Mouse (Mus musculus) hindbrain, embryonic 13.5 days (tissue): Measurements from ENCODE around the gene Fam181a. TPM values are rescaled to one million over a fixed set of nuclear protein-coding genes. Genes with fewer than 3 reads are reported as not detected.
A peak's percentile ranks its signal among the peaks of the same experiment; 100 is the strongest.

Experiments used
- ATAC-seq: fragments of 200-750 bp; cut with Nextera tagmentation; 2 replicates; pipeline ENCODE4 v1.8.0; 2017; ENCODE audit warnings: moderate TSS enrichment; ENCODE audit not compliant: low FRiP score
- H3K27ac ChIP-seq: fragments of 300-500 bp; sonication (generic); 2 replicates; pipeline ENCODE4 v1.5.1; 2015; ENCODE audit warnings: inconsistent platforms, mild to moderate bottlenecking, moderate library complexity
- H3K27me3 ChIP-seq: fragments of 300-500 bp; sonication (generic); 2 replicates; pipeline ENCODE4 v1.6.1; 2015; ENCODE audit warnings: mild to moderate bottlenecking, inconsistent platforms
- H3K36me3 ChIP-seq: fragments of 300-500 bp; sonication (generic); 2 replicates; pipeline ENCODE4 v1.6.1; 2015; ENCODE audit warnings: mild to moderate bottlenecking, inconsistent platforms
- H3K4me1 ChIP-seq: fragments of 300-500 bp; sonication (generic); replicated peaks from 2 replicates; pipeline ENCODE4 v1.6.1; 2015; ENCODE audit warnings: inconsistent platforms
- H3K4me2 ChIP-seq: fragments of 300-500 bp; sonication (generic); 2 replicates; pipeline ENCODE4 v1.6.1; 2015; ENCODE audit warnings: inconsistent platforms, mild to moderate bottlenecking, moderate library complexity
- H3K4me3 ChIP-seq: fragments of 300-500 bp; sonication (generic); 2 replicates; pipeline ENCODE4 v1.5.1; 2015; ENCODE audit warnings: mild to moderate bottlenecking, inconsistent platforms
- H3K9ac ChIP-seq: fragments of 300-500 bp; sonication (generic); 2 replicates; pipeline ENCODE4 v1.6.1; 2015; ENCODE audit warnings: mild to moderate bottlenecking, inconsistent platforms
- H3K9me3 ChIP-seq: fragments of 300-500 bp; sonication (generic); 2 replicates; pipeline ENCODE4 v1.6.1; 2016; ENCODE audit warnings: inconsistent platforms
- WGBS: fragments of 180-500 bp; shearing (Covaris S2); methylation state at CpG from one replicate; pipeline ENCODE4 v1.1.7; 2015; 5-methylcytosine and 5-hydroxymethylcytosine counted together
- polyA plus RNA-seq: library from polyadenylated mRNA; unstranded; fragments of >200 nt; fragmentation: Nextera tagmentation; extraction: Ambion mirVana; gene quantifications from 2 replicates; pipeline ENCODE4 v1.2.1, GENCODE M21; 2015

Gene Fam181a
- polyA plus RNA-seq, 1 experiment from 2014 or later: 9.0 TPM

GRCm38 (mm10) chr12:103292366-103292765 is 18.4 kb upstream of the Fam181a start:
- no peak overlapping the region for H3K27ac ChIP-seq
- H3K4me1 ChIP-seq: peaks cover 12% of the 10 kb centered on the region
- H3K36me3 ChIP-seq: no peaks in the 10 kb centered on the region
- H3K9ac ChIP-seq: no peak overlapping the region
- H3K4me2 ChIP-seq: no peak overlapping the region
- no peak overlapping the region for H3K4me3 ChIP-seq
- ATAC-seq: no peak
- 84% methylated on average over 3 of the region's 3 CpGs for WGBS
- no peaks in the 10 kb centered on the region; the same call in 1 of the 2 replicates for H3K27me3 ChIP-seq
- no peaks in the 10 kb centered on the region for H3K9me3 ChIP-seq

GRCm38 (mm10) chr12:103296292-103296691 is 14.5 kb upstream of the Fam181a start:
- no peaks in the 10 kb centered on the region for H3K27me3 ChIP-seq
- 14% methylated on average over 4 of the region's 4 CpGs for WGBS
- peaks cover 10% of the 10 kb centered on the region for H3K4me1 ChIP-seq
- no peak for ATAC-seq
- H3K9me3 ChIP-seq: no peaks in the 10 kb centered on the region
- no peak overlapping the region for H3K4me2 ChIP-seq
- H3K9ac ChIP-seq: no peak overlapping the region
- H3K36me3 ChIP-seq: no peaks in the 10 kb centered on the region
- H3K27ac ChIP-seq: no peak overlapping the region
- H3K4me3 ChIP-seq: no peak overlapping the region

- Histone ChIP-seq H3K4me1 (peaks cover 5% of the 10 kb centered on the region), H3K4me3 (no peak overlapping the region), H3K9ac (no peak overlapping the region), H3K9me3 (no peaks in the 10 kb centered on the region), H3K36me3 (no peaks in the 10 kb centered on the region), H3K27me3 (no peaks in the 10 kb centered on the region), H3K27ac (no peak overlapping the region), H3K4me2 (no peak overlapping the region)
- 74% methylated on average over 9 of the region's 9 CpGs for WGBS
- no peak for ATAC-seq
Observed at GRCm38 (mm10) chr12:103300493-103300892, 10.3 kb upstream of the Fam181a start.

DNA sequence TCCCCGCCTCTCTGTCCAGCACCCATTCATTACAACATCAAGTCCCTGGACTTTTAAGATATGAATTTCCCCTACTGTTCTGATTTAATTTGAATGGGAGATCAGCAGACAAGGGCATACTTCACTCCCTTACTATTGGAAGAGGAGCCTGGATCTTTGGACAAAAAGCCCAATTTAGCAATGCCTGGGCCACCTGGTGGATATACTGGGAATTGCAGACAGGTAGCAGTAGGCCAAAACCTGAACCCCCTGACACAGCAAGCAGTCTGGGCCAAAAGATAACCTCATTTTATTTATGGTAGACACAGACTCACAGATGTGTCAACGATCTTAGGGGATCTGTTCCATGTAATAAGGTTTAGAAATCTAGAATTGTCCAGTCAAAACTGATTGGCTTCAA is 9.1 kb upstream of the Fam181a start:
- no peak for ATAC-seq
- no peaks in the 10 kb centered on the region for H3K4me1 ChIP-seq
- no peaks in the 10 kb centered on the region for H3K27me3 ChIP-seq
- no peak overlapping the region for H3K4me2 ChIP-seq
- H3K36me3 ChIP-seq: no peaks in the 10 kb centered on the region
- WGBS: 63% methylated on average over 2 of the region's 2 CpGs
- no peak overlapping the region for H3K27ac ChIP-seq
- no peak overlapping the region for H3K9ac ChIP-seq
- no peak overlapping the region for H3K4me3 ChIP-seq
- no peaks in the 10 kb centered on the region for H3K9me3 ChIP-seq

DNA sequence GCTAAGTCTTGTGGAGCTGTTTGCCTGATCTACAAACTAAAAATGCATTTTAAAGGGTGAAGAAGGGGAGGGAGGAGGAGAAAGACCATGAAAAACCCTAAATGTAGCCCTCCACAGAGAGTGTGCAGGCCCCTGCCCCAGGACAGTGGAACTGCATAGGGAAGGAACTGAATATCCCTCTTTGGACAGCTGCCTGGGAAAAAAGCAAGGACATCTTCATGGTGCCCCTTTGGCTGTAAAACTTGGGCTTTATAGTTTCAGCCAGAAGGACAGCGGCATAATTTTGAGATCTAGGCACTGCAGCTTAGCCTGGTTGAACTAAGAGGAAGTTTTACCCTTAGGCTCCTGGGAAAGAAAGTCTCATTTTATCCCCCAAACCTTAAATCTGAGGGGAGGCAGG is 7.8 kb upstream of the Fam181a start:
- Histone ChIP-seq H3K4me3 (no peak overlapping the region), H3K9me3 (no peaks in the 10 kb centered on the region), H3K36me3 (no peaks in the 10 kb centered on the region), H3K9ac (no peak overlapping the region), H3K27ac (no peak overlapping the region), H3K27me3 (peaks cover 2% of the 10 kb centered on the region; the same call in 1 of the 2 replicates), H3K4me2 (no peak overlapping the region), H3K4me1 (no peaks in the 10 kb centered on the region)
- 93% methylated on average over 1 of the region's 1 CpGs for WGBS
- no peak for ATAC-seq

DNA sequence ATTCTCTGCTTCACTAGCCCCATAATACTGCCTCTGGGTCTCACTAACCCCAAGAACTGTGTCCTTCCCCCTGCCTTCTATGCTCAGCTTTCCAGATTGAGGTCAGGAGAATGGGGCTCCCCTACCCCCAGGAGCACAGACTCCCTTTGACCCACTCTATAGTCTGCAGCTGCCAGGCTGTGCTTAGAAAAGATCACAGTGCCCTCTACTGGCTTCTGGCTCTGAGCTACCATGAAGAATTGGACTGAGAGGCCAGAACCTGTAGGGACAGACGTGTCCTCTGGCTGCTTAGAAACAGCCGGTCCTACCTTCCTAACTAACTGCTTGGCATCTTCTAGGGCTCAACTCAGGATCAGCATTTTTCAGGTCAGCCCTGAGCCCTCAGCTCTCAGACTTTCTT is 4.6 kb upstream of the Fam181a start:
- ATAC-seq: no peak
- H3K9me3 ChIP-seq: no peaks in the 10 kb centered on the region
- no peak overlapping the region for H3K27ac ChIP-seq
- H3K36me3 ChIP-seq: no peaks in the 10 kb centered on the region
- peaks cover 12% of the 10 kb centered on the region; the same call in 1 of the 2 replicates for H3K27me3 ChIP-seq
- H3K4me1 ChIP-seq: no peaks in the 10 kb centered on the region
- H3K4me3 ChIP-seq: no peak overlapping the region
- no peak overlapping the region for H3K9ac ChIP-seq
- H3K4me2 ChIP-seq: no peak overlapping the region
- 31% methylated on average over 2 of the region's 2 CpGs for WGBS

DNA sequence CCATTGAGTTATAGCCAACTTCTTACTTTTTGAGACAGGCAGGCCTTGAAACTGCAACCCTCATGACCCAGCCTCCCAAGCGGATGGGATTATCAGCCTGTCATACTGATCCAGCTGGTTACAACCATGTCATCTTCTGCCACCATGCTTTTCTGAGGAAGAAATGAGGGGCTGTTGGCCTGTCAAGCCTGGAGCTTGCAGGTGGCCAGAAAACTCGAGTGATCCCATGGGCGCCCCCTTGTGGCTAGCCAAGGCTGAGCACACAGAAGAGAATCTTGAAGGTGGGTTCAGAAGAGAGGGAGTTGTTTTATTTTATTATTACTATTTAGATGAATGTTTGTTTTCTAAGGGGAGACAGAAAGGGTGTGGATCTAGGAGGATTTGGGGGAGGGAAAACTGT is 4.1 kb upstream of the Fam181a start:
- no peak for ATAC-seq
- Histone ChIP-seq H3K27me3 (peaks cover 12% of the 10 kb centered on the region; the same call in 1 of the 2 replicates), H3K36me3 (no peaks in the 10 kb centered on the region), H3K27ac (no peak overlapping the region), H3K9me3 (no peaks in the 10 kb centered on the region), H3K4me2 (no peak overlapping the region), H3K4me1 (no peaks in the 10 kb centered on the region; the same call in 1 of the 2 replicates), H3K9ac (no peak overlapping the region), H3K4me3 (no peak overlapping the region)
- WGBS: 23% methylated on average over 3 of the region's 3 CpGs

DNA sequence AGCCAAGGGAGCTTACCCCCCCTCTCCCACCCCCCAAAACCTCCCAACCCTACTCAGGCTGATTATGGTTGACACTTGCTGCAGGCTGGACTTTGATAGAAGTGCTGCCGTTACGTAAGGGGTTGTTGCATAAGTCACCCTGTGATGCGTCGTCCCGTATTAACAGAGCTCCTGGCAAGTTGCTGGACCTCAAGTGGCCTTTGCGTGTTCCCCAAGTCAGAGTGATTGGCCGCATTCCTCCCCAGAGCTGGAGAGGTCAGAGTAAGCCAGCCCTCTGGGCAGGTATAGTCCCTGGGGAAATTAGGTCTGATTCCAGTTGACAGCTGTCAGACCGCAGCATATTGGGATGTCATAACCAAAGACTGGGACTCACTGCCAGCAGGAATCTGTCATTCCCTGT is 1.1 kb downstream of the Fam181a start:
- Histone ChIP-seq H3K9me3 (no peaks in the 10 kb centered on the region), H3K4me3 (no peak overlapping the region), H3K4me2 (no peak overlapping the region), H3K36me3 (no peaks in the 10 kb centered on the region), H3K9ac (no peak overlapping the region), H3K4me1 (peaks cover 49% of the 10 kb centered on the region), H3K27me3 (peaks cover 56% of the 10 kb centered on the region), H3K27ac (no peak overlapping the region)
- ATAC-seq: no peak
- 72% methylated on average over 8 of the region's 8 CpGs for WGBS

DNA sequence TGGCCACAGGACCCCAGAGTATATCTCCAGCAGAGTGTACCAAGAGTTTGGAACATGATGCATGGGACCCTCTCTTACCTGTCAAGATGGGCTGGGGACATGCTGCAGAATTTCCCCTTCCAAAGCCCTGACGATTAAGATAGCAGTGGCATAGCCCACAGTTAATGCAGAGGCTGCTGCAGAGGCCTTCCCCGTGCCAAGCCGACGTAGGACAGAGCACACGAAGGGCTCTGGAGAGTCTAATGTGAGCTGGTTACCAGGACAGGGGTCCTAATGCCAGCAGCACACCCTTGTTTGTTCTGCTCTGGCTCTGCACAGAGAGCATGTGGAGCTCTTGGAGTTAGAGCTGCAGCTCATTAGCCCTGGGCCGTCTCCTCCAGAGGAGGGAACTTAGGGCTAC is 2.5 kb downstream of the Fam181a start:
- peak overlapping the region; percentile 58; the same call in 1 of the 2 replicates for H3K4me2 ChIP-seq
- H3K4me1 ChIP-seq: peaks cover 49% of the 10 kb centered on the region
- H3K9ac ChIP-seq: no peak overlapping the region
- H3K36me3 ChIP-seq: no peaks in the 10 kb centered on the region
- 37% methylated on average over 6 of the region's 6 CpGs for WGBS
- no peak overlapping the region for H3K4me3 ChIP-seq
- ATAC-seq: 0 out of 2 replicates have a peak, but pooled peaks have one; percentile 9
- no peaks in the 10 kb centered on the region for H3K9me3 ChIP-seq
- peak overlapping the region; percentile 85 for H3K27ac ChIP-seq
- peaks cover 63% of the 10 kb centered on the region for H3K27me3 ChIP-seq

- Histone ChIP-seq H3K4me1 (peaks cover 49% of the 10 kb centered on the region), H3K27me3 (peaks cover 61% of the 10 kb centered on the region), H3K4me2 (peak overlapping the region; percentile 58), H3K27ac (peak overlapping the region; percentile 85), H3K4me3 (peak overlapping the region; percentile 33; the same call in 1 of the 2 replicates), H3K9ac (0 out of 2 replicates have a peak overlapping the region, but pooled peaks have one; percentile 63), H3K9me3 (no peaks in the 10 kb centered on the region), H3K36me3 (no peaks in the 10 kb centered on the region)
- peak; percentile 58 for ATAC-seq
- 6% methylated on average over 21 of the region's 21 CpGs for WGBS
Observed at GRCm38 (mm10) chr12:103313871-103314639, 3.3 kb downstream of the Fam181a start.

DNA sequence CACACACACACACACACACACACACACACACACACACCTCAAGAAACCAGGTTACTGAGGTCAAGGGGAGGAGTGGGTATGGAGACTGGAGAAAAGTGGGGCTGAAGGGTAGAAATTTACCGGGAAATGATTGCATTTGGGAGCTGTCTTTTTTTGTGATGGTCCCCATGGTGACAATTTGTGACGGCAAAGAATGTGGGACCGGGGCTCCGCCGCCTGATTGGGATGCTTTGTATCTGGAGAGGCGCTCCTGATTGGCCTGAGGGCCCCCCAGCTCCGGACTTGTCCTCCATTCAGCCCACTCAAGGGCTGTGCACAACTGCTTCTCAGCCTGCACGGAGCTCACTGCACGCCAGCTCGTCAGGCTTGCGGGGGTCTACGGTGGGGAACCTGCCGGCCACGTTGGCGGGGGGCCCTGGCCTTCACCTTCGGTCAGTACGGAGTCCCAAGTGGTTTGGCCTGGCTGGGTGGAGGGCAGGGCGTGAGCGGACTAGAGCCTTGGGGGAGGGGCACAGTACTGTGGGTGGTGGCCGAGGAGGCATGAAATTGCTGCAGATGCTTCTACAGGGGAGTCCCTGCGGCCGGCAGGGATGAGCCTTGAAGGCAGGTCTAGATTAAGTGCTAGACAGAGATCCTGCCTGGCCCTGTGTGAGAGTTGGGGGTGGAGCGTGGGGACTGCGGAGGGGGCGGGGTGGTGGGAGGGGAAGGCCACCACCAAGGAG is 4.0 kb downstream of the Fam181a start:
- Histone ChIP-seq H3K27me3 (peaks cover 67% of the 10 kb centered on the region), H3K36me3 (no peaks in the 10 kb centered on the region), H3K4me3 (peak overlapping the region; percentile 33), H3K4me2 (peak overlapping the region; percentile 58), H3K4me1 (peaks cover 49% of the 10 kb centered on the region), H3K9ac (peak overlapping the region; percentile 63), H3K27ac (peak overlapping the region; percentile 85), H3K9me3 (no peaks in the 10 kb centered on the region)
- WGBS: 3% methylated on average over 25 of the region's 25 CpGs
- peak; percentile 76 for ATAC-seq

GRCm38 (mm10) chr12:103315831-103316545 is 5.2 kb downstream of the Fam181a start:
- Histone ChIP-seq H3K4me1 (peaks cover 49% of the 10 kb centered on the region), H3K27me3 (peaks cover 72% of the 10 kb centered on the region), H3K4me2 (peak overlapping the region; percentile 58), H3K4me3 (peak overlapping the region; percentile 33), H3K36me3 (no peaks in the 10 kb centered on the region), H3K27ac (peak overlapping the region; percentile 74), H3K9me3 (no peaks in the 10 kb centered on the region), H3K9ac (peak overlapping the region; percentile 49; the same call in 1 of the 2 replicates)
- WGBS: 15% methylated on average over 20 of the region's 20 CpGs
- 0 out of 2 replicates have a peak, but pooled peaks have one; percentile 4 for ATAC-seq
